Mouse (Mus musculus) neural tube, embryonic 11.5 days (tissue): ENCODE results near the gene Lor. TPM values are rescaled to one million over a fixed set of nuclear protein-coding genes. Genes with fewer than 3 reads are reported as not detected.

Source experiments
- ATAC-seq: fragments of 200-750 bp; cut with Nextera tagmentation; 2 replicates; pipeline ENCODE4 v1.8.0; 2017; ENCODE audit warnings: moderate number of reproducible peaks, mild to moderate bottlenecking, moderate TSS enrichment, moderate library complexity; ENCODE audit not compliant: insufficient read depth, low FRiP score, low TSS enrichment
- DNase-seq: peaks from one replicate; pipeline ENCODE4 v3.0.0-alpha.2; 2015; ENCODE audit warnings: low spot score
- H3K27ac ChIP-seq: fragments of 300-500 bp; sonication (generic); 2 replicates; pipeline ENCODE4 v1.5.1; 2014; ENCODE audit warnings: low read depth, mild to moderate bottlenecking, low read length
- H3K27me3 ChIP-seq: fragments of 300-500 bp; sonication (generic); 2 replicates; pipeline ENCODE4 v1.6.1; 2014; ENCODE audit warnings: mild to moderate bottlenecking, low read length, mixed read lengths; ENCODE audit not compliant: control insufficient read depth, insufficient read depth
- H3K36me3 ChIP-seq: fragments of 300-500 bp; sonication (generic); 2 replicates; pipeline ENCODE4 v1.6.1; 2014; ENCODE audit warnings: mild to moderate bottlenecking, low read length, moderate library complexity, mixed read lengths; ENCODE audit not compliant: control insufficient read depth, insufficient read depth
- H3K4me1 ChIP-seq: fragments of 300-500 bp; sonication (generic); 2 replicates; pipeline ENCODE4 v1.6.1; 2014; ENCODE audit warnings: low read length, mixed read lengths; ENCODE audit not compliant: control insufficient read depth, insufficient read depth
- H3K4me2 ChIP-seq: fragments of 300-500 bp; sonication (generic); 2 replicates; pipeline ENCODE4 v1.6.1; 2014; ENCODE audit warnings: low read depth, mild to moderate bottlenecking, moderate library complexity
- H3K4me3 ChIP-seq: fragments of 300-500 bp; sonication (generic); 2 replicates; pipeline ENCODE4 v1.5.1; 2014; ENCODE audit warnings: low read depth, low read length
- H3K9ac ChIP-seq: fragments of 300-500 bp; sonication (generic); 2 replicates; pipeline ENCODE4 v1.6.1; 2014; ENCODE audit warnings: mild to moderate bottlenecking, low read length
- H3K9me3 ChIP-seq: fragments of 300-500 bp; sonication (generic); 2 replicates; pipeline ENCODE4 v1.6.1; 2016; ENCODE audit warnings: low read length; ENCODE audit not compliant: control insufficient read depth
- WGBS: fragments of 180-500 bp; shearing (Covaris S2); extraction: QIAGEN DNeasy Blood & Tissue Kit; methylation state at CpG from one replicate; pipeline ENCODE4 v1.1.7; 2014; 5-methylcytosine and 5-hydroxymethylcytosine counted together
- microRNA-seq: library from miRNA; unstranded; fragments of <30 nt; microRNA quantifications from one replicate; pipeline ENCODE4, GENCODE M21; 2016
- polyA plus RNA-seq: library from polyadenylated mRNA; unstranded; fragments of >200 nt; fragmentation: Nextera tagmentation; extraction: Ambion mirVana; gene quantifications from 2 replicates; pipeline ENCODE4 v1.2.1, GENCODE M21; 2014

The Lor gene
- polyA plus RNA-seq, 1 experiment from 2014 or later: 0.97 TPM

DNA sequence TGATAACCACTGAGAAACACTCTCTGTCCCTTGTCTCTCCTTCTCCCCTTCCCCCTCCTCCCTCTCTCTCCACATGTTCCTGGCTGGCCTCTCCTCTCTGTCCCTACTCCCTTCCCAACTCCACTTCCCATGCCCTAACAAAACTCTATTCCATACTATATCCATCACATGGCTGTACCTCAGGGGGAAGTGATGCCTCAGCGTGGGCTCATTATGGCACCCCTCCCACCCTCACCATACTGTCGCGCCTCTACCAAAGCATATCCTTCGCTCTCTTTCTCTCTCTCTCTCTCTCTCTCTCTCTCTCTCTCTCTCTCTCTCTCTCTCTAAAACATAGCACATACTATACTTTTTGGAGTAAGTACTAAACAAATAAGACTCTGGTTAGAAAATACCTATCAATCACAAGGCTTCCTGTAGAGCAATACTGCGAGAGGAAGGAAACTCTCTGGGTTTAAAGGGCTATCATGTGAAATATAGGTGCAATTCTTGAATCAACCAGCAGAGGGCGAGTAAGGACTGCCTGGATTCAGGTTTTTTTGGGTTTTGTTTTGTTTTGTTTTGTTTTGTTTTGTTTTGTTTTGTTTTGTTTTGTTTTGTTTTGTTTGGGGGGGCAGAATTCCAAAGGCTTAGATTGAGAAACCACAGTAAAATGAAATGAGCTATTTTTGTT, 32.4 kb downstream of the Lor start:
- WGBS: 46% methylated on average over 6 of the region's 6 CpGs
- ATAC-seq: no peak
- Histone ChIP-seq H3K36me3 (no peaks in the 10 kb centered on the region), H3K9me3 (no peaks in the 10 kb centered on the region), H3K4me3 (no peak overlapping the region), H3K4me1 (no peaks in the 10 kb centered on the region), H3K4me2 (no peak overlapping the region), H3K27ac (no peak overlapping the region), H3K9ac (no peak overlapping the region), H3K27me3 (no peaks in the 10 kb centered on the region)
- no peak for DNase-seq

DNA sequence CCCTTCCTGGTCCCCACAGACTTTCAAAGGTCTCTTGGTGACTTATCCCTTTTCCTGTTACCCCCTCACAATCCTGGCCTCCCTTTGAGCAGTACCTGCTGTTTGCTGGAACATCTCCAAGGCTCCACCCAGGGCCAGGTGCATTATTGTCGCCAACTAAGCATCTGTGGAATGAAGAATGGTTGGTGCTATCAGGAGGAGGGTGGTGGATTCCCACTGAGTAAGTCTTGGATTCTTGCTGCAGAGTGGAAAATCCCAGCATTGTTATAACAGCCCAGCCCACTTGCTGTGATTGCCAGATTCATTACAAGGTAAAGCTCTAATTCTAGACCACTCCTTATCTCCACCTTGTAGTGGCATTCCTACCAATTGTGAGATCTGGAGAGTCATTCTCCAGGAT, 49.0 kb downstream of the Lor start:
- Histone ChIP-seq H3K36me3 (no peaks in the 10 kb centered on the region), H3K4me2 (no peak overlapping the region), H3K27me3 (no peaks in the 10 kb centered on the region), H3K9ac (no peak overlapping the region), H3K4me3 (no peak overlapping the region), H3K9me3 (no peaks in the 10 kb centered on the region), H3K27ac (no peak overlapping the region), H3K4me1 (no peaks in the 10 kb centered on the region)
- ATAC-seq (no peak), DNase-seq (no peak)
- 61% methylated on average over 1 of the region's 1 CpGs for WGBS

DNA sequence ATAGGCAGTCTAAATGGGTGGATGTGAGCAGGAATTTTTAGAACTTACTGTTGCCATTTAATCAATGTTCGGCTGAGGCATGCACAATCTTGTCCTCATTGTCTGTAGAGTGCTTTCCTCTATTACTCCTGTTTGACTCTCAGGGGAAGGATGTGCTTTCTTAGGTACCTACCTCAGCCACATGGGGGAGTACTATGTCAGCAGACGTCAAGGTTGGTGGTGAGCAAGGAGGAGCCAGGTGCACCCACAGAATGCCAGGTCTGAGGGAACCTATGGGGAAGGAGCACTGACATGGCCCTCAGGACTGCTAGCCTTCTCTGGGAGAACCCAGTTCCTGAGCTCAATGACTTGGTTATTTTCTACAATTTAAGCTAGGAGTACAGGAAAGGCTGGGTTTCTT, 49.7 kb downstream of the Lor start:
- H3K4me2 ChIP-seq: no peak overlapping the region
- H3K27ac ChIP-seq: no peak overlapping the region
- no peak overlapping the region for H3K9ac ChIP-seq
- H3K4me1 ChIP-seq: no peaks in the 10 kb centered on the region
- no peaks in the 10 kb centered on the region for H3K36me3 ChIP-seq
- WGBS: 52% methylated on average over 2 of the region's 2 CpGs
- H3K4me3 ChIP-seq: no peak overlapping the region
- no peak for ATAC-seq
- H3K27me3 ChIP-seq: no peaks in the 10 kb centered on the region
- H3K9me3 ChIP-seq: no peaks in the 10 kb centered on the region
- DNase-seq: no peak

Small RNAs within 50 kb of the gene (microRNA-seq; reads per million reads assigned to microRNA genes)
- gene Gm25145: not detected

Other genes with a start within 250 kb of the Lor start
- gene Pglyrp3, start 68.6 kb downstream of the Lor start, polyA plus RNA-seq: not detected in 2 replicates
- gene Prr9, start 40.8 kb upstream of the Lor start, polyA plus RNA-seq: not detected in 2 replicates
- not detected in 2 replicates for gene Lelp1, start 59.6 kb upstream of the Lor start, polyA plus RNA-seq
- gene Sprr2a1, start 132.7 kb upstream of the Lor start, polyA plus RNA-seq: not detected in 2 replicates
- 0.89 and 2.5 TPM in 2 replicates for gene Sprr2a2, start 132.8 kb upstream of the Lor start, polyA plus RNA-seq
- not detected in 2 replicates for gene Sprr2a3, start 202.3 kb upstream of the Lor start, polyA plus RNA-seq
- 0.54 TPM in 1 of 2 replicates, not detected in the other for gene Sprr2b, start 233.5 kb upstream of the Lor start, polyA plus RNA-seq